Mouse (Mus musculus) left cerebral cortex, postnatal 36 days (tissue): ENCODE data around the gene Kcnq5. TPM values are rescaled to one million over a fixed set of nuclear protein-coding genes. Genes with fewer than 3 reads are reported as not detected.
"Not testable (repeated sequence)": the region's sequence is repeated elsewhere in the genome, so short reads cannot be mapped to it uniquely, and the experiment has no call there.

Experiments used
- DNase-seq, 2 experiments: peaks; one replicate each; pipeline ENCODE4 v3.0.0; 2021 to 2022; ENCODE audit warnings: low spot score in 2 of 2, mixed read lengths in 1 of 2
- intact Hi-C: fragments of 180-260 bp; cut with DNase I; formaldehyde crosslinking; loops from one replicate; pipeline ENCODE4 v1.15.1; 2025
- total RNA-seq, 2 experiments: library from RNA; stranded (reverse); gene quantifications; 2 replicates each; pipeline ENCODE4 v1.2.3; 2021

Kcnq5 gene
- total RNA-seq, 2 experiments from 2014 or later: 81.0 to 83.6 TPM

- intact Hi-C loops: no loop called here
- DNase-seq: no peak
Observed at GRCm38 (mm10) chr1:21868484-21868883, 93.3 kb downstream of the Kcnq5 start.

GRCm38 (mm10) chr1:21856399-21856798 is 105.3 kb downstream of the Kcnq5 start:
- no peak for DNase-seq
- intact Hi-C loops: no loop called here

GRCm38 (mm10) chr1:21838534-21838933 is 123.2 kb downstream of the Kcnq5 start:
- DNase-seq: no peak
- intact Hi-C loops: no loop called here

GRCm38 (mm10) chr1:21837387-21837786 is 124.4 kb downstream of the Kcnq5 start:
- intact Hi-C loops: no loop called here

GRCm38 (mm10) chr1:21836337-21836736 is 125.4 kb downstream of the Kcnq5 start:
- intact Hi-C loops: no loop called here
- DNase-seq: no peak

More at GRCm38 (mm10) chr1:21837387-21837786, 124.4 kb downstream of the Kcnq5 start:
- no peak for DNase-seq

GRCm38 (mm10) chr1:21829909-21830455 is 131.8 kb downstream of the Kcnq5 start:
- intact Hi-C loops: no loop called here
- DNase-seq: peak in 1 of 2 experiments; percentile 7

GRCm38 (mm10) chr1:21820066-21820630 is 141.6 kb downstream of the Kcnq5 start:
- intact Hi-C loops: no loop called here
- no peak for DNase-seq

GRCm38 (mm10) chr1:21805064-21805463 is 156.7 kb downstream of the Kcnq5 start:
- no peak for DNase-seq
- intact Hi-C loops: no loop called here

GRCm38 (mm10) chr1:21804477-21804866 is 157.3 kb downstream of the Kcnq5 start:
- DNase-seq: no peak
- intact Hi-C loops: no loop called here

- intact Hi-C loops: no loop called here
Observed at GRCm38 (mm10) chr1:21803751-21804476, 157.8 kb downstream of the Kcnq5 start.

GRCm38 (mm10) chr1:21780746-21781145 is 181.0 kb downstream of the Kcnq5 start:
- intact Hi-C loops: no loop called here
- DNase-seq: no peak

More at GRCm38 (mm10) chr1:21803751-21804476, 157.8 kb downstream of the Kcnq5 start:
- no peak for DNase-seq

- intact Hi-C loops: no loop called here
- DNase-seq: no peak
Observed at GRCm38 (mm10) chr1:21777560-21777959, 184.2 kb downstream of the Kcnq5 start.

GRCm38 (mm10) chr1:21773931-21774330 is 187.8 kb downstream of the Kcnq5 start:
- no peak for DNase-seq
- intact Hi-C loops: no loop called here

GRCm38 (mm10) chr1:21770494-21770893 is 191.2 kb downstream of the Kcnq5 start:
- intact Hi-C loops: no loop called here

GRCm38 (mm10) chr1:21749297-21749696 is 212.4 kb downstream of the Kcnq5 start:
- intact Hi-C loops: no loop called here
- DNase-seq: no peak

More at GRCm38 (mm10) chr1:21770494-21770893, 191.2 kb downstream of the Kcnq5 start:
- no peak for DNase-seq

GRCm38 (mm10) chr1:21729131-21729530 is 232.6 kb downstream of the Kcnq5 start:
- intact Hi-C loops: no loop called here
- no peak for DNase-seq

GRCm38 (mm10) chr1:21723231-21723630 is 238.5 kb downstream of the Kcnq5 start:
- intact Hi-C loops, DNase-seq: not testable (repeated sequence)

GRCm38 (mm10) chr1:21721246-21721645 is 240.5 kb downstream of the Kcnq5 start:
- intact Hi-C loops: no loop called here
- no peak for DNase-seq

- intact Hi-C loops: no loop called here
- no peak for DNase-seq
Observed at GRCm38 (mm10) chr1:21714816-21715215, 246.9 kb downstream of the Kcnq5 start.

GRCm38 (mm10) chr1:21712711-21713110 is 249.0 kb downstream of the Kcnq5 start:
- intact Hi-C loops: no loop called here

GRCm38 (mm10) chr1:21690458-21690857 is 271.3 kb downstream of the Kcnq5 start:
- DNase-seq: no peak
- intact Hi-C loops: no loop called here

More at GRCm38 (mm10) chr1:21712711-21713110, 249.0 kb downstream of the Kcnq5 start:
- DNase-seq: no peak
